Mouse (Mus musculus): Measurements from ENCODE around the gene D630023F18Rik.

D630023F18Rik gene

GRCm38 (mm10) chr1:65112031-65112806 is 10.8 kb downstream of the D630023F18Rik start:
- in situ Hi-C loops (cut with MseI, MboI): loop anchor here in 1 of 2 experiments (5.0 kb wide), 1 partner anchor 65 kb away; no protein-coding TSS in a partner anchor

GRCm38 (mm10) chr1:65109756-65110435 is 13.1 kb downstream of the D630023F18Rik start:
- in situ Hi-C loops (cut with MseI, MboI): loop anchor here in 1 of 2 experiments (5.0 kb wide), 1 partner anchor 67 kb away; no protein-coding TSS in a partner anchor

GRCm38 (mm10) chr1:65109196-65109595 is 13.8 kb downstream of the D630023F18Rik start:
- in situ Hi-C loops (cut with MseI, MboI): no loop called here

GRCm38 (mm10) chr1:65107654-65108279 is 15.2 kb downstream of the D630023F18Rik start:
- in situ Hi-C loops (cut with MseI, MboI): no loop called here

GRCm38 (mm10) chr1:65103273-65103672 is 19.7 kb downstream of the D630023F18Rik start, which contains the start of gene Cryga:
Gene Cryga, minus strand, starts transcription at chr1:65103373.
- in situ Hi-C loops (cut with MseI, MboI): no loop called here

GRCm38 (mm10) chr1:65096953-65097352 is 26.1 kb downstream of the D630023F18Rik start:
- in situ Hi-C loops (cut with MseI, MboI): no loop called here

DNA sequence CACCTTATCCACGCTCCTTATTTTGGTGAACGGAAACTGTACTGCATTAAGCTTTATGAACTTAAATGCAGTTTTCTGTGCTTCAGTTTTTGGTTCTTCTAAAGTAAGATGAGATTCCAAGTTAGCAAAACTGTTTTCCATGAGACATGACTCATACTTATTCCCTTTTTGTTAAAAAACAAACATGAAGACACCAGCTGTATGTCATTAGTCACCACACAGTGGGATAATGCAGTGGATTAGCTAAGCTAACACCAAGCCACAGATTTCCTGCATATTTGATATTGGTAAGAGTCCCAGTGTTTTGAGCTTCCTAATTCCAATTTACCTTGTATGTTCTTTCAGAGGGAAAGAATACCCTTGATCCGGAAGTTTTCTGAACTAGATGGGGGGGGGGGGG is 31.4 kb downstream of the D630023F18Rik start:
- in situ Hi-C loops (cut with MseI, MboI): no loop called here

- in situ Hi-C loops (cut with MseI, MboI): no loop called here
Measured at GRCm38 (mm10) chr1:65090370-65090769, 32.6 kb downstream of the D630023F18Rik start.

GRCm38 (mm10) chr1:65088567-65089356 is 34.3 kb downstream of the D630023F18Rik start:
- in situ Hi-C loops (cut with MseI, MboI): no loop called here

DNA sequence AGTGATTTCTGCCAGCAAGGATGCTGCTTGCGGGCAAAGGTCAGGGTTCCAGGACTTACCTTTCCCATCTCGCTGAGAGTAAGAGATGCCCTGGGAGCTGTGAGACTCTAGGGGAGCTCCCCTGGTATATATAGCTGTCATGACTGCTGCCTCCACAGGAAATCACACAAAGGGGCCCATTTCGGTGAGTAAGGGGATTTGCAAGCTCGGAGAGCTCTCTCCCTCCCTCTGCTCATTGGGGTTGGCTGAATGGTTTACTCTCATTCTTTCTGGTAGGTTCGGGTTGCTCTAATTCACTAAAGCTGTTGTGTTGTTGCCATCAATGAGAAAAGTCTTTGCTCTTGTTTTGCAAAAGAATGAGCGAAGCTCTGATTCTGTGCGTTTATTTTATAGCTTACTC is 40.8 kb downstream of the D630023F18Rik start, which contains the start of gene Crygb:
TSS of gene Crygb (minus strand) at position 101 of the 400 bp plus-strand sequence.
- in situ Hi-C loops (cut with MseI, MboI): no loop called here

GRCm38 (mm10) chr1:65075607-65076006 is 47.4 kb downstream of the D630023F18Rik start:
- in situ Hi-C loops (cut with MseI, MboI): no loop called here

DNA sequence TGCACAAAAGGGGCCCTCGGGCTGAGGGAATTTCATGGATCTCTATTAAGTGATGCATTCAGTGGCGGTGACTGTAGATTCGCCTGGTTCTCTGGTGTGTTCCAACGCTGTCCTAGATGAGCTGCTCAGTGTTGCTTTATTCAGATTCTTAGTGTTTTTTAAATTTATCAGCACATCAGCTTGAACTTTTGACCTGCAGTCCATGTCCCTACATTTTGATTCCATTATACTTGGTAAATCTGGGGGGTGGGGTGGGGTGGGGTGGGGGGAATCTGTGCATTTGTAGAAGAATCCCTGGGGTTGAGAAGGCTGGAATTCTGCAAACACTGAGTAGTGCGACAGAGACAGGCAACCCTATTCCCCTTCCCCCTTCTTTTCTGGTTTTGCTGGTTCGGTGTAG is 49.4 kb downstream of the D630023F18Rik start, which contains the start of gene Crygc:
TSS of gene Crygc (minus strand) at position 101 of the 400 bp plus-strand sequence.
- in situ Hi-C loops (cut with MseI, MboI): no loop called here

- in situ Hi-C loops (cut with MseI, MboI): no loop called here
Measured at GRCm38 (mm10) chr1:65067842-65068241, 55.2 kb downstream of the D630023F18Rik start.

DNA sequence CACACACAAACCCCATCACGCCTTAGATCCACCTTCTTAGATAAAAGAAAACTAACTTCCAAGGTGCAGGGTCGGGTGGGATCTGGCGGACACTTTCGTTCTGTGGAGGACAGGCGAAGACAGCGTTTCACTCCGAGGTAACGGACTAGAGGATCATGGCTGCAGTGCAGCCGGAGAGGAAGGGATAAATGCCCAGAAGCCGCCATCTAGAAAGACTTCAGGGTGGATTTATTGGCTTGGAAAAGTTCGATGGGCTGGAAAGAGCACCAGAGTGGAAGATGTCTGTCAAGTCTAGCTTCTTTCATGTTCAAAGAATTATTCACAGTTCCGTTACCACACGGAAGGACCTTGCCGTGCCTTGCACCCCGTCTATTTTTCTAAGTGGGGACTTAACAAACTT is 58.8 kb downstream of the D630023F18Rik start:
- in situ Hi-C loops (cut with MseI, MboI): no loop called here

DNA sequence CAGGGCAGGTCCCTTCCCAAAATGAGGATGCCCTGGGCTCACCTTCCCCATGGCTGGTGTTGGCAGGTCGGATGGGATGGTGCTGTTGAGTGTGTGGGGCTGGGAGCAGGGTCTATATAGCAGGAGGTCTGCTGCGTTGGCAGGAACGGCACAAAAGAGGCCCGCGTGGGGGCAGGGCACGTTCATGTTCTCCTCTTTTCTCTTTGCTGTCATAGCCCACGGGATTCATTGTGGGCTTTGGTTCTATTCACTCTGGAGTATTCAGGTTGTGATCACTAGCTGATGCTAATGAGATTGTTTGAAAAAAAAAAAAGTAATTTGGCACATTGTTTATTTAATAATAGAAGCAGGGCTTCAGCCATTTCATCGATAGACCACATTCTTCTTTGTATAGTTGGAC is 59.7 kb downstream of the D630023F18Rik start, which contains the start of gene Crygd:
TSS of gene Crygd (minus strand) at position 101 of the 400 bp plus-strand sequence.
- in situ Hi-C loops (cut with MseI, MboI): no loop called here
